Mouse (Mus musculus) midbrain, embryonic 13.5 days (tissue): Measurements from ENCODE around the gene Tgm1. TPM values are rescaled to one million over a fixed set of nuclear protein-coding genes. Genes with fewer than 3 reads are reported as not detected.

Source experiments
- ATAC-seq: fragments of 200-750 bp; cut with Nextera tagmentation; 2 replicates; pipeline ENCODE4 v1.8.0; 2017; ENCODE audit warnings: mild to moderate bottlenecking, moderate TSS enrichment, moderate library complexity
- H3K27ac ChIP-seq: fragments of 300-500 bp; sonication (generic); 2 replicates; pipeline ENCODE4 v1.5.1; 2015; ENCODE audit warnings: inconsistent platforms, mild to moderate bottlenecking, moderate library complexity
- H3K27me3 ChIP-seq: fragments of 300-500 bp; sonication (generic); 2 replicates; pipeline ENCODE4 v1.6.1; 2015; ENCODE audit warnings: mild to moderate bottlenecking, inconsistent platforms
- H3K36me3 ChIP-seq: fragments of 300-500 bp; sonication (generic); 2 replicates; pipeline ENCODE4 v1.6.1; 2015; ENCODE audit warnings: mild to moderate bottlenecking, inconsistent platforms
- H3K4me1 ChIP-seq: fragments of 300-500 bp; sonication (generic); replicated peaks from 2 replicates; pipeline ENCODE4 v1.6.1; 2015; ENCODE audit warnings: inconsistent platforms
- H3K4me2 ChIP-seq: fragments of 300-500 bp; sonication (generic); replicated peaks from 2 replicates; pipeline ENCODE4 v1.6.1; 2015; ENCODE audit warnings: moderate library complexity, mild to moderate bottlenecking, inconsistent platforms
- H3K4me3 ChIP-seq: fragments of 300-500 bp; sonication (generic); replicated peaks from 2 replicates; pipeline ENCODE4 v1.5.1; 2015; ENCODE audit warnings: mild to moderate bottlenecking, inconsistent platforms
- H3K9ac ChIP-seq: fragments of 300-500 bp; sonication (generic); replicated peaks from 2 replicates; pipeline ENCODE4 v1.6.1; 2015; ENCODE audit warnings: mild to moderate bottlenecking, inconsistent platforms
- H3K9me3 ChIP-seq: fragments of 300-500 bp; sonication (generic); 2 replicates; pipeline ENCODE4 v1.6.1; 2016; ENCODE audit warnings: mild to moderate bottlenecking, inconsistent platforms
- WGBS: fragments of 180-500 bp; shearing (Covaris S2); methylation state at CpG from one replicate; pipeline ENCODE4 v1.1.7; 2015; 5-methylcytosine and 5-hydroxymethylcytosine counted together
- polyA plus RNA-seq: library from polyadenylated mRNA; unstranded; fragments of >200 nt; fragmentation: Nextera tagmentation; extraction: Ambion mirVana; gene quantifications from 2 replicates; pipeline ENCODE4 v1.2.1, GENCODE M21; 2015

The Tgm1 gene
- polyA plus RNA-seq, 1 experiment from 2014 or later, result 0.32 TPM

- Histone ChIP-seq H3K4me2 (peak within 1 kb of the TSS; percentile 65), H3K27me3 (no peaks in the 10 kb centered on the region), H3K4me3 (peak within 1 kb of the TSS; percentile 75), H3K9me3 (no peaks in the 10 kb centered on the region), H3K4me1 (peaks cover 17% of the 10 kb centered on the region), H3K9ac (peak within 1 kb of the TSS; percentile 80), H3K27ac (peak within 1 kb of the TSS; percentile 83), H3K36me3 (peaks cover 33% of the 10 kb centered on the region)
- ATAC-seq, result peak; percentile 98
- WGBS, result under 1% methylated on average over 50 of the region's 50 CpGs
Observed at GRCm38 (mm10) chr14:55721700-55722437, 8.1 kb upstream of the Tgm1 start, which contains the start of gene Rabggta. Rabggta (minus strand) TSS chr14:55722263.

DNA sequence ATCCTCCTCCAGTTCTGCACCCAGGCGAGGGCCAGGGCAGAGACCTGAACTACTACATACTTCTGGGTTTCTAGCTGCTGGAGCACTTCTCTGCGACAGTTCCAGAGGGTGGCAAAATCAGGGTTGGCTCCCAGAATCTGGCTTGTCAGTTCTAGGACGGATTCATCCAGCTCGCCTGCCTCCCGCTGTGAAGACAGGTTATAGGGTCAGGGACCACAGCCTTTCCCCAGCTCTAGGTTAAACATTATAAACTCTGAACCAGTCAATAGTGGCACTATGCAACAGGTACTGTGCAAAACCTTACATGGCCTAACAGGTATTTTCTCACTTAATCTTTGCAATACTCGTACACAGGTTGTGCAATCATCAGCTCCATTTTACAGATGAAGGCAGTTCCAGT is 7.3 kb upstream of the Tgm1 start:
- Histone ChIP-seq H3K4me2 (peak overlapping the region; percentile 65), H3K27ac (no peak overlapping the region), H3K9me3 (no peaks in the 10 kb centered on the region), H3K4me1 (peaks cover 17% of the 10 kb centered on the region), H3K9ac (peak overlapping the region; percentile 80), H3K27me3 (no peaks in the 10 kb centered on the region), H3K36me3 (peaks cover 41% of the 10 kb centered on the region), H3K4me3 (peak overlapping the region; percentile 75)
- ATAC-seq, result no peak
- 72% methylated on average over 6 of the region's 6 CpGs for WGBS

DNA sequence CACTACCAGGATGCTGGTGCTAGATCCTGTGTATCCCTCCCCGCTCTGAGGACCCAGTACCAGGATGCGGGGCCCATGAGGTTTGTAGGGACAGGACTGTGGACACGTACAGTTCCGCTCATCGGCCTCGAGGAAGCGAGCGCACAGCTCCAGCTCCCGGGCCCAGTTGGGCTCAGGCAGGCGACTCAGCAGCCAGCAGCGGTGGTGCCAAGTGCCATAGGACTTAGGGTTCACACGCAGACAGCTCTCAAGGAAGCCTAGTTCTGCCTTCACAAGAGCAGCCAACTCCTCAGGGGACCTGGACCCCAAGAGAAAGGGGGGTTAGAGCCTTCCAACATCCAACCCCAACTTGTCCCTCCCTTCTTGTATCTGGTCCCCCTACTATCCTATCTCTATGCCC is 6.9 kb upstream of the Tgm1 start:
- Histone ChIP-seq H3K27ac (no peak overlapping the region), H3K9me3 (no peaks in the 10 kb centered on the region), H3K36me3 (peaks cover 43% of the 10 kb centered on the region), H3K4me3 (peak overlapping the region; percentile 75; the same call in 1 of the 2 replicates), H3K27me3 (no peaks in the 10 kb centered on the region), H3K4me2 (peak overlapping the region; percentile 65; the same call in 1 of the 2 replicates), H3K9ac (0 out of 2 replicates have a peak overlapping the region, but pooled peaks have one; percentile 10), H3K4me1 (peaks cover 17% of the 10 kb centered on the region)
- 90% methylated on average over 12 of the region's 12 CpGs for WGBS
- ATAC-seq, result no peak

DNA sequence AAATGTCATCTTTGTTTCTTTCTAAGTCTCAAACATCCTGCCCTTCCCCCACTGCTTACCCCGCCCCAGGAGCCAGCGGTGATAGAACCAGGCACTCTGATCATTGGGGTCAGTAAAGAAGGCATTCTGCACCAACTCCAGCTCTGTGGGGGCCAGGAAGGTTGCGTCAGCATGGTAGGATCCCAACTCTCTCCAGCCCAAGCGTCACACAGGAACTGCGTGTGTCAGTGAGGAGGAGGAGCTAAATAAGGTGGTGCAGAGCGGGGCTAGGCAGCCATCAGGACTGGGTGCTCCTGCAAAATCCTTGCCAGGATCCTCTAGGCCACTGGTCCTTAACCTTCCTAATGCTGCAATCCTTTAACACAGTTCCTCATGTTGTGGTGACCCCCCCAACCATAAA is 6.0 kb upstream of the Tgm1 start:
- H3K4me3 ChIP-seq, result no peak overlapping the region
- H3K9ac ChIP-seq, result no peak overlapping the region
- H3K4me2 ChIP-seq, result no peak overlapping the region
- H3K27me3 ChIP-seq, result no peaks in the 10 kb centered on the region
- no peak overlapping the region for H3K27ac ChIP-seq
- H3K4me1 ChIP-seq, result peaks cover 17% of the 10 kb centered on the region
- 91% methylated on average over 6 of the region's 6 CpGs for WGBS
- H3K9me3 ChIP-seq, result no peaks in the 10 kb centered on the region
- no peak for ATAC-seq
- H3K36me3 ChIP-seq, result peaks cover 43% of the 10 kb centered on the region

DNA sequence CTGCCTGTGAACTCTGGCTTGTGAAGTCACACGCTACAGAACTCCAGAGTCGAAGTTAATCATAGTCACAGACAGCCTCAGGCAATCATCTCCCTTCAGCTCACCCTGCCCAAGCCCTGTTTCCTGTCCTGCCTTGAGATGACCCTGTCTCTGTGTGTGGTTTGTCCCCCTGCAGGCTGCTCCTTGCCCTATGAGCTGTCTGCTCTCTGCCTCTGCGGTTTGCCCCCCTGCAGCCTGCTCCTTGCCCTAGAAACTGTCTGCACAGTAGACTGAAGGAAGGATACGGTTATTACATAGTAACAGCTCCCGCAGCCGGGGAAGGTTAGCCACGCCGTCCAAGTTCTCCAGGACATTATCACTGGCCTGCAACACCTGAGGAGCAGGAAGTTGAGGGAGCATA is 3.2 kb upstream of the Tgm1 start:
- Histone ChIP-seq H3K27me3 (peaks cover 19% of the 10 kb centered on the region), H3K9me3 (no peaks in the 10 kb centered on the region), H3K36me3 (peaks cover 43% of the 10 kb centered on the region), H3K4me2 (no peak overlapping the region), H3K4me3 (no peak overlapping the region), H3K27ac (no peak overlapping the region), H3K4me1 (peaks cover 12% of the 10 kb centered on the region), H3K9ac (no peak overlapping the region)
- WGBS, result 92% methylated on average over 8 of the region's 8 CpGs
- ATAC-seq, result no peak

DNA sequence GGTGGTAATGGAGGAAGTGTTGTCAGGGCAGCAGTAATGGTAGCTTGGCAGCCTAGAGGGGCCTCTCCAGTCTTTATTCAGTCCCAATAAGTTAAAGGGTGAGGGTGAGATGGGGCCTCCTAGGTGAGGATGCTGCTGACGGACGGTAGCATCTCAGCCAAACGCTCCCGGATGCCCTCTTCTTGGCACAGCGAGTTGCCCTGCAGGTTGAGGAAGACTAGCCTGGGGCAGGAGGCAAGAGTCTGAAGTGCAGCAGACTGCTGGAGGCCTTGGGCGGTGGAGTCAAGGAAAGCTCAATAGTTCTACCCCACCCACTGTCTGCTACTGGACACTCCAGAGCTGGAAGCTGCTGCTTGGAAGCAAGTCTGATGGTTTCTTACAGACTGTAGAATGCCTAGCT is 2.5 kb upstream of the Tgm1 start:
- peaks cover 9% of the 10 kb centered on the region for H3K4me1 ChIP-seq
- no peak overlapping the region for H3K4me2 ChIP-seq
- H3K4me3 ChIP-seq, result no peak overlapping the region
- H3K36me3 ChIP-seq, result peaks cover 43% of the 10 kb centered on the region
- no peak overlapping the region for H3K9ac ChIP-seq
- H3K9me3 ChIP-seq, result no peaks in the 10 kb centered on the region
- 91% methylated on average over 6 of the region's 6 CpGs for WGBS
- ATAC-seq, result no peak
- H3K27me3 ChIP-seq, result peaks cover 23% of the 10 kb centered on the region
- H3K27ac ChIP-seq, result no peak overlapping the region

DNA sequence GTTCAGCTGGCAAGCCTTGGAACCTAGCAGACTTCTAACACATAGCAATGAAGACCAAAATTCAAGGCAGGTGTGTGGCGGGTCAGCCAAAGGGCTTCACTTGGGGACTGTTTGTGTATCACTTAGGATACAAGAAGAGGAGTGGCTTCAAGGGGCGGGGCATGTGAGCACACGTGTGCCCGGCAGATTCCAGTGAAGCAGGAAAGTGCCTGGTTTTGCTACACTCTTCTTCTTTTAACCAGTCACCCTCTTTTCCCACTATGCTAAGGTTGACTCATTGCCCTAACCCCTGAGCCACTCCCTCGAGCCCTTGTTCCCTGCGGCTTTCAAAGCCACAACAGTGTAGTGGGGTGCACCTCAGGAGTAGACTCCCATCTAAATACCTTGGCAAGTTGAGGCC is 1.2 kb upstream of the Tgm1 start:
- no peak for ATAC-seq
- H3K4me2 ChIP-seq, result no peak overlapping the region
- H3K36me3 ChIP-seq, result peaks cover 39% of the 10 kb centered on the region
- no peaks in the 10 kb centered on the region for H3K9me3 ChIP-seq
- H3K4me1 ChIP-seq, result no peaks in the 10 kb centered on the region
- peaks cover 23% of the 10 kb centered on the region for H3K27me3 ChIP-seq
- no peak overlapping the region for H3K9ac ChIP-seq
- H3K4me3 ChIP-seq, result no peak overlapping the region
- 46% methylated on average over 6 of the region's 6 CpGs for WGBS
- H3K27ac ChIP-seq, result no peak overlapping the region

GRCm38 (mm10) chr14:55713007-55713728 is 558 bp downstream of the Tgm1 start:
- no peak overlapping the region for H3K4me3 ChIP-seq
- no peaks in the 10 kb centered on the region for H3K9me3 ChIP-seq
- H3K9ac ChIP-seq, result no peak overlapping the region
- no peak overlapping the region for H3K4me2 ChIP-seq
- H3K4me1 ChIP-seq, result no peaks in the 10 kb centered on the region
- ATAC-seq, result no peak
- H3K36me3 ChIP-seq, result peaks cover 22% of the 10 kb centered on the region
- H3K27me3 ChIP-seq, result peaks cover 23% of the 10 kb centered on the region
- no peak overlapping the region for H3K27ac ChIP-seq
- 18% methylated on average over 25 of the region's 25 CpGs for WGBS

GRCm38 (mm10) chr14:55711786-55712185 is 1.9 kb downstream of the Tgm1 start:
- no peak for ATAC-seq
- no peak overlapping the region for H3K4me2 ChIP-seq
- H3K4me3 ChIP-seq, result no peak overlapping the region
- H3K9me3 ChIP-seq, result no peaks in the 10 kb centered on the region
- no peaks in the 10 kb centered on the region for H3K4me1 ChIP-seq
- peaks cover 9% of the 10 kb centered on the region for H3K36me3 ChIP-seq
- H3K9ac ChIP-seq, result no peak overlapping the region
- WGBS, result 82% methylated on average over 7 of the region's 7 CpGs
- no peak overlapping the region for H3K27ac ChIP-seq
- peaks cover 23% of the 10 kb centered on the region for H3K27me3 ChIP-seq

DNA sequence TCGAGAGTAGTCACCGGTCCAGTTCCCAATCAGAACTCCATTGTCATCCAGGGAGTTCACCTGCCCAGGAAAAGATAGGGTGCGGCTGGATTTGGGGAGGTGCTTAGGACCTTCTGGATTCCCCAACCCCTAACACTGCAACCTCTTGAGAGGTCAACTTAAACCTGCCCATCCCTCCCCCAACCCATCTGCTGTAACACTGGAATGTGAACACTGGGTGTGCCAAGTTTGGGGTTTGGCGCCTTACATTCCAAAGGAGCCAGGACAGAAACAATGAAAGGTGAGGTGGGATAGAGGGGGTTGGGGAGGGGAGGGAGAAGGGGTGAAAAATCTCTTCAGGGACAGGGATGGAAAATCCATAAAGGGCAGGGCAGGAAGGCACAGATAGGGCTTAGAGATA is 4.2 kb downstream of the Tgm1 start:
- Histone ChIP-seq H3K4me3 (no peak overlapping the region), H3K4me1 (no peaks in the 10 kb centered on the region), H3K9me3 (no peaks in the 10 kb centered on the region), H3K36me3 (no peaks in the 10 kb centered on the region), H3K27me3 (peaks cover 23% of the 10 kb centered on the region), H3K4me2 (no peak overlapping the region), H3K27ac (no peak overlapping the region), H3K9ac (no peak overlapping the region)
- ATAC-seq, result no peak
- 86% methylated on average over 4 of the region's 4 CpGs for WGBS

- no peaks in the 10 kb centered on the region for H3K36me3 ChIP-seq
- peaks cover 9% of the 10 kb centered on the region for H3K27me3 ChIP-seq
- H3K4me3 ChIP-seq, result no peak overlapping the region
- no peak for ATAC-seq
- H3K4me1 ChIP-seq, result no peaks in the 10 kb centered on the region
- WGBS, result 83% methylated on average over 5 of the region's 5 CpGs
- H3K9me3 ChIP-seq, result no peaks in the 10 kb centered on the region
- no peak overlapping the region for H3K9ac ChIP-seq
- H3K4me2 ChIP-seq, result no peak overlapping the region
- H3K27ac ChIP-seq, result no peak overlapping the region
Observed at GRCm38 (mm10) chr14:55707397-55707796, 6.3 kb downstream of the Tgm1 start.

- no peak for ATAC-seq
- no peak overlapping the region for H3K9ac ChIP-seq
- H3K27me3 ChIP-seq, result no peaks in the 10 kb centered on the region
- H3K9me3 ChIP-seq, result no peaks in the 10 kb centered on the region
- H3K27ac ChIP-seq, result no peak overlapping the region
- H3K4me1 ChIP-seq, result no peaks in the 10 kb centered on the region
- H3K4me3 ChIP-seq, result no peak overlapping the region
- H3K36me3 ChIP-seq, result no peaks in the 10 kb centered on the region
- no peak overlapping the region for H3K4me2 ChIP-seq
- 90% methylated on average over 8 of the region's 8 CpGs for WGBS
Observed at GRCm38 (mm10) chr14:55706051-55706600, 7.6 kb downstream of the Tgm1 start.
